Mouse (Mus musculus) hindbrain, embryonic 13.5 days (tissue): Measurements from ENCODE around the gene Map6. TPM values are rescaled to one million over a fixed set of nuclear protein-coding genes. Genes with fewer than 3 reads are reported as not detected.

Experiments used
- polyA plus RNA-seq: library from polyadenylated mRNA; unstranded; fragments of >200 nt; fragmentation: Nextera tagmentation; extraction: Ambion mirVana; gene quantifications from 2 replicates; pipeline ENCODE4 v1.2.1, GENCODE M21; 2015

Map6 gene
- polyA plus RNA-seq, 1 experiment from 2014 or later, result 104 TPM

Other genes starting within 250 kb of the Map6 start
- 14.2 and 15.6 TPM in 2 replicates for gene Uvrag, start 126.3 kb upstream of the Map6 start, polyA plus RNA-seq
- 12.6 and 13.0 TPM in 2 replicates for gene Dgat2, start 84.7 kb upstream of the Map6 start, polyA plus RNA-seq
- gene Mogat2, start 28.8 kb upstream of the Map6 start, polyA plus RNA-seq, result 3.1 TPM in 2 replicates
- gene Serpinh1, start 85.8 kb downstream of the Map6 start, polyA plus RNA-seq, result 394 and 407 TPM in 2 replicates
- gene Gdpd5, start 114.0 kb downstream of the Map6 start, polyA plus RNA-seq, result 53.2 and 55.3 TPM in 2 replicates
- gene Klhl35, start 198.6 kb downstream of the Map6 start, polyA plus RNA-seq, result 7.4 and 12.2 TPM in 2 replicates
- 523 and 532 TPM in 2 replicates for gene Rps3, start 216.3 kb downstream of the Map6 start, polyA plus RNA-seq